Mouse (Mus musculus) kidney, embryonic 16.5 days (tissue): Measurements from ENCODE around the gene Dock9. TPM values are rescaled to one million over a fixed set of nuclear protein-coding genes. Genes with fewer than 3 reads are reported as not detected.

Experiments
- ATAC-seq: fragments of 200-750 bp; cut with Nextera tagmentation; 2 replicates; pipeline ENCODE4 v1.8.0; 2017; ENCODE audit warnings: moderate TSS enrichment; ENCODE audit not compliant: low FRiP score, low TSS enrichment
- H3K27ac ChIP-seq: fragments of 300-500 bp; sonication (generic); 2 replicates; pipeline ENCODE4 v1.5.1; 2014; ENCODE audit warnings: low read length
- H3K27me3 ChIP-seq: fragments of 300-500 bp; sonication (generic); 2 replicates; pipeline ENCODE4 v1.6.1; 2014; ENCODE audit warnings: low read length, control low read depth, mixed read lengths; ENCODE audit not compliant: insufficient read depth
- H3K36me3 ChIP-seq: fragments of 300-500 bp; sonication (generic); 2 replicates; pipeline ENCODE4 v1.6.1; 2014; ENCODE audit warnings: low read length, control low read depth, mixed read lengths; ENCODE audit not compliant: insufficient read depth
- H3K4me1 ChIP-seq: fragments of 300-500 bp; sonication (generic); 2 replicates; pipeline ENCODE4 v1.6.1; 2014; ENCODE audit warnings: low read length, control low read depth, mixed read lengths; ENCODE audit not compliant: insufficient read depth
- H3K4me2 ChIP-seq: fragments of 300-500 bp; sonication (generic); replicated peaks from 2 replicates; pipeline ENCODE4 v1.6.1; 2014; ENCODE audit warnings: low read depth, low read length
- H3K4me3 ChIP-seq: fragments of 300-500 bp; sonication (generic); 2 replicates; pipeline ENCODE4 v1.5.1; 2014; ENCODE audit warnings: mild to moderate bottlenecking, low read length
- H3K9ac ChIP-seq: fragments of 300-500 bp; sonication (generic); replicated peaks from 2 replicates; pipeline ENCODE4 v1.6.1; 2014; ENCODE audit warnings: low read length
- H3K9me3 ChIP-seq: fragments of 300-500 bp; sonication (generic); 2 replicates; pipeline ENCODE4 v1.6.1; 2016; ENCODE audit warnings: low read length, control low read depth
- WGBS: fragments of 180-500 bp; shearing (Covaris S2); extraction: QIAGEN DNeasy Blood & Tissue Kit; methylation state at CpG from one replicate; pipeline ENCODE4 v1.1.7; 2014; 5-methylcytosine and 5-hydroxymethylcytosine counted together
- polyA plus RNA-seq: library from polyadenylated mRNA; unstranded; fragments of >200 nt; fragmentation: Nextera tagmentation; extraction: Ambion mirVana; gene quantifications from 2 replicates; pipeline ENCODE4 v1.2.1, GENCODE M21; 2015

Dock9 gene
- polyA plus RNA-seq, 1 experiment from 2014 or later: 13.0 TPM

DNA sequence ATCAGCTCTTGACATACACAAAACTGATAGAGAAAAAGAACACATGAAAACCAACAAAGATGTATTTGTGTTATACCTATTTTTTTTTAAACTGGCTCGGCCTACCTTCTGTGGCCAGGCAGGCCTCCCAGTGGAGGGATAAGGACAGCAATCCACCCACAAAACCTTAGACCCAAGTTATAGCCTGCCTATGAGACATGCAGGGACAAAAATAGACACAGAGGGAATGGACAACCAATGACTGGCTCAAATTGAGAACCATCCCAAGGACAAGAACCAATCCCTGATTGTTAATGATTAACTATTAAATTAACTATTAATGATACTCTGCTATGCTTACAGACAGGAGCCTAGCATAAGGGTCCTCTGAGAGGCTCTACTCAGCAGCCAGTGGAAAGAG, 133.7 kb downstream of the Dock9 start:
- 77% methylated on average over 1 of the region's 1 CpGs for WGBS
- ATAC-seq: peak; percentile 46

DNA sequence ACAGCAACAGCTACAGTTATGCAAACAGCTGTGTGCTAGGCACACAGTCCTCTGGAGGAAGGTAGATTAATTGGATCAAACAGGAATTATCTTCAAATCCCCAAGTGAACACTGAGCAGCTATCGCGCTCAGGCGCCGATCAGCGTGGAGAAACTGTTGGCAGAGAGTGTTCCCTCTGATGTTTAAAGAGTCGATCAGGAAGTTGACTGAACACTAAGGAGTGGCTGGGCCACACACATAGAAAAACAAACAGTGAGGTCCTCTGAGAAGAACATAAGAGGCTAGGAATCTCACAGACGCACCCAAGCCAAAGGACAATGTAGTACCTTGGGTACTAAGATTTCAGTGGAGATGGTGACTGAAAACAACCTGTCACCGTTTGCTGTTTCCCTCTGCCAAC, 136.7 kb downstream of the Dock9 start:
- no peak overlapping the region for H3K27ac ChIP-seq
- WGBS: 25% methylated on average over 8 of the region's 8 CpGs
- H3K36me3 ChIP-seq: peaks cover 12% of the 10 kb centered on the region; the same call in 1 of the 2 replicates
- ATAC-seq: no peak
- peaks cover 38% of the 10 kb centered on the region for H3K4me1 ChIP-seq
- H3K9ac ChIP-seq: no peak overlapping the region
- no peak overlapping the region for H3K4me3 ChIP-seq
- H3K4me2 ChIP-seq: no peak overlapping the region
- peaks cover 3% of the 10 kb centered on the region; the same call in 1 of the 2 replicates for H3K9me3 ChIP-seq
- H3K27me3 ChIP-seq: no peaks in the 10 kb centered on the region

More for the DNA sequence above, 133.7 kb downstream of the Dock9 start:
- H3K27me3 ChIP-seq: no peaks in the 10 kb centered on the region
- peak overlapping the region; percentile 55; the same call in 1 of the 2 replicates for H3K27ac ChIP-seq
- no peak overlapping the region for H3K9ac ChIP-seq
- H3K4me1 ChIP-seq: peaks cover 27% of the 10 kb centered on the region
- no peak overlapping the region for H3K4me3 ChIP-seq
- peaks cover 3% of the 10 kb centered on the region; the same call in 1 of the 2 replicates for H3K9me3 ChIP-seq
- H3K4me2 ChIP-seq: no peak overlapping the region
- peaks cover 4% of the 10 kb centered on the region for H3K36me3 ChIP-seq

DNA sequence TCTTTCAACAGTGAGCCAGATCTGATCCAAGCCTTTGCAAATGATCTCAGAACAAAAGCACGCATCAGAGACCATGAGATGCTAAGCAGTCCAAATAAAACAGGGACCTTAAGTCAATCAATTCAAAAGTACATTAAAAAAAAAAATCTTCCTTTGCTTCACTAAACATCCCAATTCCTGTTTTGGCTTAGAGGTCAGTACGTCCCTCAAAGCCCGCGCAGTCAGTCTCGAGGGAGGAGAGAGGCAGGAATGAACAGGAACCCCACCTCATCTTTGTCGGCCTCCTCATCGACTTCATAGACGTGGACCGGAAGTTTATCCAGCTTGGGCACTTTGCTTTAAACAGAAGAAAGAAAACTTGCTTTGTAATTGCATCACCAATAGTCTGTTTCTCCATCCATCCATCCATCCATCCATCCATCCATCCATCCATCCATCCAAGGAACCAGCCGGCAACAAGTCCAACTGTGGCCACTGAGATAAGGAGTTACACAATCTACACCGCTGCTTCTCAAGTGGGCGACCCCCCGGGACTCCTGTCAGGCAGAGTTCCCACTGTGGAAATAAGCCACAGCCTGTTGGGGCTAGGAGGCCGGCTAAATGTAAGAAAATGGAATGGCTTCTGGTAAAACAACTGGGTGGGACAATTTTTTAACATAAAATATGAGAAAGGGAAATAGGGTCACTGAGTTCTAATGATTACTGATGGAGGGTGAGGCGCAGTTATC, 137.3 kb downstream of the Dock9 start:
- H3K9me3 ChIP-seq: peaks cover 3% of the 10 kb centered on the region; the same call in 1 of the 2 replicates
- peaks cover 12% of the 10 kb centered on the region; the same call in 1 of the 2 replicates for H3K36me3 ChIP-seq
- no peak overlapping the region for H3K27ac ChIP-seq
- peaks cover 38% of the 10 kb centered on the region for H3K4me1 ChIP-seq
- no peak overlapping the region for H3K9ac ChIP-seq
- ATAC-seq: no peak
- H3K27me3 ChIP-seq: no peaks in the 10 kb centered on the region
- no peak overlapping the region for H3K4me3 ChIP-seq
- WGBS: 68% methylated on average over 15 of the region's 15 CpGs
- no peak overlapping the region for H3K4me2 ChIP-seq

DNA sequence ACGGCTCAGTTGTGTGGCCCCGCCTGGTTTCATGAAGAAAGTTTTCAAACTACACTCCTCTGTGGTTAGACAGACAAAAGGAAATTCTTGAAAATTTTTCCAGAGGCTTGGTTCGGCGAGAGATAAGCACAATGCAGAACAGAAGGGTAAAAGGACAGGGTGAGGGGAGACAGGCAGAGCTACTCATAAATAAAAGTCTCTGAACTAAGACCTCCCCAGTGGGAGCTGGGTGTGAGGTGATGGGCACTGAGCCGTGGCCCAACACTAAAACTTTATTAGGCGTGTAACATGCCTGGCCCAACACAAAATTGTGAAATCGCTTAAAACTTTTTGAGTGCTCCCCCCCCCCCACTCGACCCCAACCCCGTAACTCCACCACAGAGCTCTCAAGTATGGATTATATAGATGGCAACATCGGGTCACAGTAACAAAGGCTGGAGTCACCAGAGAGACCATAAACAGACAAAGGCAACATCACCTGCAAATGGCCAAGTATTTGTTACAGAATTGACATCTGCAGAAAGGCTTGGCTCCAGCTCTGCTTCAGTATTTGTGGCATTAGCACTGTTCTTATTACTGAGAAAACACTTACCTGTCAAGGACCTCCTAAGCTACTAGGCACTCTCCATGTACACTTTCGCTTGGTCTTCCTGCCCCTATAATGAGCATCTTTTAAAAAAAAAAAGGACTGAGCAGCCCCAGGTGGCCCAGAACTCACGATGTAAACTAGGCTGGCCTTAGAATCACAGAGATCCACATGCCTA, 138.4 kb downstream of the Dock9 start:
- H3K4me3 ChIP-seq: no peak overlapping the region
- H3K4me1 ChIP-seq: peaks cover 47% of the 10 kb centered on the region
- WGBS: 26% methylated on average over 12 of the region's 12 CpGs
- H3K9ac ChIP-seq: peak overlapping the region; percentile 32
- peak overlapping the region; percentile 36 for H3K4me2 ChIP-seq
- no peaks in the 10 kb centered on the region for H3K27me3 ChIP-seq
- H3K27ac ChIP-seq: peak overlapping the region; percentile 70
- peak; percentile 92 for ATAC-seq
- peaks cover 12% of the 10 kb centered on the region; the same call in 1 of the 2 replicates for H3K36me3 ChIP-seq
- peaks cover 3% of the 10 kb centered on the region; the same call in 1 of the 2 replicates for H3K9me3 ChIP-seq

DNA sequence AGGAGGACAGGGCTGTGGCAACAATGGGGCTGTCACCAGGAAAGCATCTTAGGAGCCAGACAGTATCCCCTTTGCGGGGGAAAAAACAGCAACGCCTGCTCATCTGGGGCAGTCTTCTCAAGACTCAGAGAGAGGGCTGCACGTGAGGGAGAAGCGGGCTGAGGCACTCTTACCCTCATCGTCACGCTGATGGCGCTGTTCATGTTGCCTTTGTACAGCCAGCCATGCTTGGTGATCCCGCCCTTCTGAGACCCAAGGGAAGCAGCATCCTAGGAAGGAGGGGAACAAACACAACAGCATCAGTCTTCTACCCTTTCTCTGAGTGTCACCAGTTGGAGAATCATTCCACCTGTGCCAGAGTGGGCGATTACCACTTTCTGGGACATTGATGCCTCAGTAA, 139.1 kb downstream of the Dock9 start:
- peak; percentile 47 for ATAC-seq
- Histone ChIP-seq H3K4me1 (peaks cover 52% of the 10 kb centered on the region), H3K4me3 (no peak overlapping the region), H3K4me2 (peak overlapping the region; percentile 36), H3K27ac (peak overlapping the region; percentile 70), H3K9me3 (peaks cover 3% of the 10 kb centered on the region; the same call in 1 of the 2 replicates), H3K36me3 (peaks cover 12% of the 10 kb centered on the region; the same call in 1 of the 2 replicates), H3K27me3 (no peaks in the 10 kb centered on the region), H3K9ac (peak overlapping the region; percentile 32)
- WGBS: 43% methylated on average over 9 of the region's 9 CpGs

DNA sequence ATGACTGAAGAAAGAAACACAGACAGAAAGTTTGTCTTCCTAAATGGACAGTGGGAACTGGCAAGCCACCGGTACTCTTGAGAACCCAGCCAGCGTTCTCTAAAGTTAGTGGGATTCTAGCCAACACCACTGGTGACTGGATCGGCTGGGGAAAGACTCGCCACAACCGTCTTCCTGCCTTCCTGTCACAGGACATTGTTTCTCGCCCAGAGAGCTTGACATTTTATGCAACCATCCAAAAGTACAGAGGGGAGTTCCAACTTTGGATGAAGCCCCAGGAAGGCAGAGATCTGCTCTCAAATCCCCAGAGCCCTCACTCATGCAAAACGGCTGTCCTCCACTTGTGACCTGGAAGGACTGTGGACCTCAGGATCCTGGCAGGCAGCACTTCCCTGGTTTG, 140.0 kb downstream of the Dock9 start:
- H3K4me1 ChIP-seq: peaks cover 53% of the 10 kb centered on the region
- H3K4me2 ChIP-seq: no peak overlapping the region
- no peak for ATAC-seq
- WGBS: 62% methylated on average over 7 of the region's 7 CpGs
- H3K27ac ChIP-seq: no peak overlapping the region
- H3K9me3 ChIP-seq: no peaks in the 10 kb centered on the region
- H3K9ac ChIP-seq: no peak overlapping the region
- peaks cover 9% of the 10 kb centered on the region; the same call in 1 of the 2 replicates for H3K36me3 ChIP-seq
- H3K27me3 ChIP-seq: no peaks in the 10 kb centered on the region
- no peak overlapping the region for H3K4me3 ChIP-seq

DNA sequence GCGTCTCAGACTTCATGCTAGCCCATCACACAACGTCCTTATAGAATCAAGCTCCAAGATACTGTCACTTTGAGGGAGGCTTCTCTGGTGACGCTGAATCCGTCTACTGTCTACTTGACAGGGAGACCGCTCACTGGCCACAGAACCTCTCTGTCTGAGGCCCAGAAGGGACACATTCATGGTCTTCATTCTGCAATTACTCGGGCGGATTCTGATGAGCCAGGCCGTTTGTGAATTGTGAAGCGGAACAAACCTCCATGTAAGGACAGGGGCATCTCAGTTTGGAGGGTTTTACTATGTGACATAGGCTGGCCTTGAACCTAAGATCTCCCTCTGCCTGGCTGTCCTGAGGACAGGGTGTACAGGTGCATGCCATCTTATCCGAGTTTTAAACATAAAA, 140.7 kb downstream of the Dock9 start:
- H3K4me3 ChIP-seq: no peak overlapping the region
- H3K4me1 ChIP-seq: peaks cover 53% of the 10 kb centered on the region
- H3K9me3 ChIP-seq: no peaks in the 10 kb centered on the region
- WGBS: 91% methylated on average over 10 of the region's 10 CpGs
- no peak for ATAC-seq
- H3K9ac ChIP-seq: no peak overlapping the region
- no peak overlapping the region for H3K4me2 ChIP-seq
- H3K36me3 ChIP-seq: peaks cover 9% of the 10 kb centered on the region; the same call in 1 of the 2 replicates
- H3K27me3 ChIP-seq: no peaks in the 10 kb centered on the region
- H3K27ac ChIP-seq: no peak overlapping the region

DNA sequence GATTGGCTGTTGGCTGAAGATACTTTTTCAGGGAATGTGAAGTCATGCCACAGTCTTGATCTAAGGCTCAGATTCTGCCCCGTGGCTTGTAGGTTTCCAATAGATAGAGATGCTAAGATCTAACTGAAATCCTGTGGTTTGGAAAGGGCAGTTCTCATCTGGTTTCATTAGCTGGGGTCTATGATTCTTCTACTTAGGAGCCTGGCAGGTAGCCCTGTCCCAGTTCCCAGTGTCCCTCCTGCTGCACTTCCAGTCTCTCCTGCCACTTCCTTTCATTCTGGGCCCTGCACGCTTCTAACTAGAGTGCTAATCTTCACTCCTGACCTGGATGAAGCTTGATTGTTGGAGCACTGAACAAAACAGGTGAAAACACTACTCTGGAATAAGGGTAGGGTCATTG, 142.7 kb downstream of the Dock9 start:
- WGBS: 74% methylated on average over 2 of the region's 2 CpGs
- Histone ChIP-seq H3K9me3 (no peaks in the 10 kb centered on the region), H3K4me2 (no peak overlapping the region), H3K27ac (peak overlapping the region; percentile 0; the same call in 1 of the 2 replicates), H3K9ac (no peak overlapping the region), H3K4me1 (peaks cover 47% of the 10 kb centered on the region), H3K4me3 (no peak overlapping the region), H3K27me3 (no peaks in the 10 kb centered on the region), H3K36me3 (peaks cover 9% of the 10 kb centered on the region; the same call in 1 of the 2 replicates)
- no peak for ATAC-seq

DNA sequence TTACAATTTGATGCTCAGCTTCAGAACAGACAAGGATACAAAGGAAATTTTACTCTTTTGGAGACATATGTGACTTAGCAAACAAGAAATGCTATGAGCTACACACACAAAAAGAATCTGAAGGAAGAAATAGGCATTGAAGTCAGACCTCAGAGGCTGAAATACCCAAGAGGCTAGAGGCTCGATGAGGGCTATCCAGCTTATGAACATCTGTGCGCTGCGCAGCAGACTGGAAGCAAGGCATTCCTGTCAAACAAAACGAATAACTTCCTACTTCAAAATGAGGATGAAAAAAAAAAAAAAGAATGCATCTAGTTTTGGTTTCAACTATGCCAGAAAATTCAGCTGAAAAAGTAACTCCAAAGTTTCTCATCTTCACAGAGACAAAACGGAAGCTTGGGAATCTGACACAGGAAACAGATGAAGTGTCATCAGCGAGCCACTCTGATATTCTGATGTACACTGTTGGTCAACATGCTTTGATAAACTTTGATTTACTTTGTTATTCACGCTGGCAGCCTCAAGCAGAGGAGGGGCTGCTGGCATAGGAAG, 143.1 kb downstream of the Dock9 start:
- no peak for ATAC-seq
- Histone ChIP-seq H3K27me3 (no peaks in the 10 kb centered on the region), H3K9ac (no peak overlapping the region), H3K4me1 (peaks cover 42% of the 10 kb centered on the region), H3K9me3 (no peaks in the 10 kb centered on the region), H3K36me3 (peaks cover 9% of the 10 kb centered on the region; the same call in 1 of the 2 replicates), H3K27ac (peak overlapping the region; percentile 31; the same call in 1 of the 2 replicates), H3K4me2 (no peak overlapping the region), H3K4me3 (no peak overlapping the region)
- 52% methylated on average over 7 of the region's 7 CpGs for WGBS
